18 mouse cellular contexts compared by ENCODE assay signal in the genomic region with DNA sequence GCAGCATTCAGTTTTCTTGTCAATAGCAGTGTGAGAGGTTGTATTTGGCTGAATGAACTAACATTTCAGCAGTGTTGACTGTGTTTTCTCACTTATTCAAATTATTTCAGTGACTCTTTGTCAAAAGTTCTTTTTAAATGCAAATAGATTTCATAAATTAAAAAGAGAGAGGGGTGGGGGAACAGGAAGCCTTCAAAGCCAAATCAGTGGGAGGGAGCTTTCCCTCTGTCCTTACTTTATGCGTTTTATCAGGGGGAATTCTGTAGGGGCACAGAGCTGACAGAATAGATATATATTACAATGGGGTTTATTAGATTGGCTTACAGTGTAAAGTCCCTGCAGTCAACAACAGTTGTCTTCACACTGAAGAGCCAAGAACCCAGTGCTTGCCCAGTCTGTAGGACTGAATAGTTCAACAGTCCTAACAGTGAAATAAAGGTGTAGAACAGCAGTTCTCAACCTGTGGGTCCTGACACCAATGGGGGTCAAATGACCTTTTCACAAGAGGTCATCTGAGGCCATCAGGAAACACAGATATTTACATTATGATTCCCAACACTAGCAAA.
"Had no signal": no experiment of that assay in that cellular context is flagged by ENCODE, and none has a peak within 500 bp of the region (broad histone marks: within the 10 kb centered on the region; RNA-seq: fewer than 3 reads in every experiment).

No protein-coding gene starts in this region.

- H3K27ac ChIP-seq: limb, embryonic 12.5 days; liver, embryonic 13.5 days; lung, embryonic 15.5 days; macrophage; midbrain, embryonic 13.5 days; neural tube, embryonic 13.5 days; stomach, embryonic 15.5 days had no signal

- H3K4me2 ChIP-seq: limb, embryonic 12.5 days; liver, embryonic 13.5 days; lung, embryonic 15.5 days; midbrain, embryonic 13.5 days; neural tube, embryonic 13.5 days; stomach, embryonic 15.5 days had no signal

- H3K9ac ChIP-seq: limb, embryonic 12.5 days; liver, embryonic 13.5 days; liver, postnatal 0 days; lung, embryonic 15.5 days; midbrain, embryonic 13.5 days; neural tube, embryonic 13.5 days; stomach, embryonic 15.5 days had no signal

- DNase-seq: kidney, adult 2 months; kidney, postnatal 25 days; layer of hippocampus, adult 9-11 months; layer of hippocampus, postnatal 36 days; liver; liver, embryonic 13.5 days; liver, postnatal 0 days; lung, postnatal 14 days; right cerebral cortex, postnatal 14 days; thymus, adult 2 months; thymus, postnatal 36 days had no signal

- H3K4me3 ChIP-seq: limb, embryonic 12.5 days; liver, embryonic 13.5 days; lung, embryonic 15.5 days; megakaryocyte, embryonic 14.5 days; midbrain, embryonic 13.5 days; neural tube, embryonic 13.5 days; stomach, embryonic 15.5 days had no signal

- H3K4me1 ChIP-seq: limb, embryonic 12.5 days; liver, embryonic 13.5 days; lung, embryonic 15.5 days; megakaryocyte, embryonic 14.5 days; midbrain, embryonic 13.5 days; neural tube, embryonic 13.5 days; stomach, embryonic 15.5 days had no signal

- H3K9me3 ChIP-seq: limb, embryonic 12.5 days; liver, embryonic 13.5 days; lung, embryonic 15.5 days; midbrain, embryonic 13.5 days; stomach, embryonic 15.5 days had no signal

- H3K27me3 ChIP-seq: limb, embryonic 12.5 days; liver, embryonic 13.5 days; lung, embryonic 15.5 days; megakaryocyte, embryonic 14.5 days; neural tube, embryonic 13.5 days; stomach, embryonic 15.5 days had no signal

- ATAC-seq: liver, postnatal 0 days; midbrain, embryonic 13.5 days had no signal

- H3K36me3 ChIP-seq: limb, embryonic 12.5 days; liver, embryonic 13.5 days; lung, embryonic 15.5 days; midbrain, embryonic 13.5 days; neural tube, embryonic 13.5 days; stomach, embryonic 15.5 days had no signal
